Mouse (Mus musculus): ENCODE measurements at regions not wholly inside any gene's neighbourhood (a gene's known extent, or its start where the extent isn't known, plus 50 kb on each side); places are given as distances from the start of the nearest gene placed in this dataset.

- DNase-seq (ENCODE audit: low spot score in 2 of 2): no peak
Observed at GRCm38 (mm10) chr5:99782806-99783205, 53.9 kb upstream of the Rasgef1b start.

- DNase-seq (ENCODE audit: low spot score in 2 of 2): no peak
Observed at GRCm38 (mm10) chr5:99785850-99786249, 57.0 kb upstream of the Rasgef1b start.

GRCm38 (mm10) chr5:99787239-99787638 lies 58.4 kb upstream of the Rasgef1b start:
- peak; percentile 44 to 59 for DNase-seq (ENCODE audit: low spot score in 2 of 2)

GRCm38 (mm10) chr5:99787665-99788366 lies 59.0 kb upstream of the Rasgef1b start:
- peak in 1 of 2 experiments; percentile 17 for DNase-seq (ENCODE audit: low spot score in 2 of 2)

GRCm38 (mm10) chr5:99790733-99791132 lies 61.9 kb upstream of the Rasgef1b start:
- no peak for DNase-seq (ENCODE audit: low spot score in 2 of 2)

GRCm38 (mm10) chr5:99800543-99800942 lies 71.7 kb upstream of the Rasgef1b start:
- DNase-seq (ENCODE audit: low spot score in 2 of 2): no peak

GRCm38 (mm10) chr5:99801791-99802450 lies 73.1 kb upstream of the Rasgef1b start:
- DNase-seq (ENCODE audit: low spot score in 2 of 2): peak; percentile 25 to 29

GRCm38 (mm10) chr5:99826861-99827260 lies 79.2 kb upstream of the Vamp9 start:
- no peak for DNase-seq (ENCODE audit: low spot score in 2 of 2)

GRCm38 (mm10) chr5:99828516-99828915 lies 77.5 kb upstream of the Vamp9 start:
- no peak for DNase-seq (ENCODE audit: low spot score in 2 of 2)

GRCm38 (mm10) chr5:99838236-99838775 lies 67.7 kb upstream of the Vamp9 start:
- DNase-seq (ENCODE audit: low spot score in 2 of 2): no peak

GRCm38 (mm10) chr5:99839661-99840060 lies 66.4 kb upstream of the Vamp9 start:
- DNase-seq (ENCODE audit: low spot score in 2 of 2): no peak

- DNase-seq (ENCODE audit: low spot score in 2 of 2): no peak
Observed at GRCm38 (mm10) chr5:99840884-99841283, 65.2 kb upstream of the Vamp9 start.

GRCm38 (mm10) chr5:99845565-99846255 lies 60.3 kb upstream of the Vamp9 start:
- DNase-seq (ENCODE audit: low spot score in 2 of 2): no peak

- DNase-seq (ENCODE audit: low spot score in 2 of 2): no peak
Observed at GRCm38 (mm10) chr5:99848158-99848988, 57.7 kb upstream of the Vamp9 start.

- peak in 1 of 2 experiments; percentile 15 for DNase-seq (ENCODE audit: low spot score in 2 of 2)
Observed at GRCm38 (mm10) chr5:99849001-99849400, 57.1 kb upstream of the Vamp9 start.

- no peak for DNase-seq (ENCODE audit: low spot score in 2 of 2)
Observed at GRCm38 (mm10) chr5:99852316-99852715, 53.7 kb upstream of the Vamp9 start.
